Mouse (Mus musculus) liver, embryonic 14.5 days (tissue): Measurements from ENCODE around the gene Iqschfp. TPM values are rescaled to one million over a fixed set of nuclear protein-coding genes. Genes with fewer than 3 reads are reported as not detected.

Experiments used
- ATAC-seq: fragments of 200-750 bp; cut with Nextera tagmentation; 2 replicates; pipeline ENCODE4 v1.8.0; 2017; ENCODE audit warnings: moderate number of reproducible peaks, mild to moderate bottlenecking, moderate library complexity; ENCODE audit not compliant: insufficient read depth
- DNase-seq, 3 experiments: peaks; one replicate each; pipeline ENCODE4 v3.0.0-alpha.2; 2012 to 2013; ENCODE audit warnings: low read depth in 3 of 3, low spot score in 3 of 3
- H3K27ac ChIP-seq: fragments of 300-500 bp; sonication (generic); 2 replicates; pipeline ENCODE4 v1.5.1; 2014; ENCODE audit warnings: moderate library complexity, mild to moderate bottlenecking, control low read depth, inconsistent platforms
- H3K27me3 ChIP-seq: fragments of 300-500 bp; sonication (generic); 2 replicates; pipeline ENCODE4 v1.6.1; 2014; ENCODE audit warnings: mild to moderate bottlenecking, low read length, moderate library complexity; ENCODE audit not compliant: control insufficient read depth, insufficient read depth
- H3K36me3 ChIP-seq: fragments of 300-500 bp; sonication (generic); replicated peaks from 2 replicates; pipeline ENCODE4 v1.6.1; 2014; ENCODE audit warnings: low read depth; ENCODE audit not compliant: control insufficient read depth, insufficient read depth
- H3K4me1 ChIP-seq, 2 experiments: fragments of 200-500 bp in 1 of 2; fragments of 300-500 bp in 1 of 2; sonication (generic) in 1 of 2; replicated peaks; 2 replicates each; pipeline ENCODE4 v1.6.1; 2012 to 2014; ENCODE audit warnings: antibody characterized with exemption in 1 of 2, inconsistent platforms in 1 of 2, low read length in 1 of 2; ENCODE audit not compliant: control insufficient read depth in 2 of 2, insufficient read depth in 2 of 2
- H3K4me2 ChIP-seq: fragments of 300-500 bp; sonication (generic); 2 replicates; pipeline ENCODE4 v1.6.1; 2014; ENCODE audit warnings: low read depth, mild to moderate bottlenecking, control low read depth, moderate library complexity
- H3K4me3 ChIP-seq, 2 experiments: fragments of 200-500 bp in 1 of 2; fragments of 300-500 bp in 1 of 2; sonication (generic) in 1 of 2; 2 replicates each; pipeline ENCODE4 v1.5.1; 2012 to 2014; ENCODE audit warnings: low read depth in 2 of 2, low read length in 2 of 2, mild to moderate bottlenecking in 2 of 2, control low read depth in 1 of 2, inconsistent platforms in 1 of 2, moderate library complexity in 1 of 2; ENCODE audit not compliant: insufficient read depth in 1 of 2
- H3K9ac ChIP-seq: fragments of 300-500 bp; sonication (generic); replicated peaks from 2 replicates; pipeline ENCODE4 v1.6.1; 2014; ENCODE audit warnings: mild to moderate bottlenecking, control low read depth, moderate library complexity
- H3K9me3 ChIP-seq: fragments of 300-500 bp; sonication (generic); 2 replicates; pipeline ENCODE4 v1.6.1; 2016; ENCODE audit warnings: low read length, mixed read lengths; ENCODE audit not compliant: control insufficient read depth
- CTCF ChIP-seq: IDR thresholded peaks from 2 replicates; pipeline ENCODE4 v1.5.1; 2016; ENCODE audit warnings: antibody characterized with exemption, low read depth, control low read depth
- EP300 ChIP-seq: IDR thresholded peaks from 2 replicates; pipeline ENCODE4 v1.6.1; 2016; ENCODE audit warnings: antibody characterized with exemption, low read depth
- WGBS: fragments of 180-500 bp; shearing (Covaris S2); extraction: QIAGEN DNeasy Blood & Tissue Kit; methylation state at CpG from one replicate; pipeline ENCODE4 v1.1.7; 2014; ENCODE audit not compliant: insufficient replicate concordance; 5-methylcytosine and 5-hydroxymethylcytosine counted together
- polyA plus RNA-seq, 2 experiments: library from polyadenylated mRNA; depleted of rRNA in 1 of 2; stranded (reverse) in 1 of 2; unstranded in 1 of 2; fragments of >200 nt; fragmentation: Nextera tagmentation in 1 of 2; extraction: Ambion mirVana in 1 of 2; gene quantifications; 2 replicates each; pipeline versions ENCODE4 v1.2.1 to v1.2.3; 2012 to 2014

Iqschfp gene
- polyA plus RNA-seq, 2 experiments = not detected

DNA sequence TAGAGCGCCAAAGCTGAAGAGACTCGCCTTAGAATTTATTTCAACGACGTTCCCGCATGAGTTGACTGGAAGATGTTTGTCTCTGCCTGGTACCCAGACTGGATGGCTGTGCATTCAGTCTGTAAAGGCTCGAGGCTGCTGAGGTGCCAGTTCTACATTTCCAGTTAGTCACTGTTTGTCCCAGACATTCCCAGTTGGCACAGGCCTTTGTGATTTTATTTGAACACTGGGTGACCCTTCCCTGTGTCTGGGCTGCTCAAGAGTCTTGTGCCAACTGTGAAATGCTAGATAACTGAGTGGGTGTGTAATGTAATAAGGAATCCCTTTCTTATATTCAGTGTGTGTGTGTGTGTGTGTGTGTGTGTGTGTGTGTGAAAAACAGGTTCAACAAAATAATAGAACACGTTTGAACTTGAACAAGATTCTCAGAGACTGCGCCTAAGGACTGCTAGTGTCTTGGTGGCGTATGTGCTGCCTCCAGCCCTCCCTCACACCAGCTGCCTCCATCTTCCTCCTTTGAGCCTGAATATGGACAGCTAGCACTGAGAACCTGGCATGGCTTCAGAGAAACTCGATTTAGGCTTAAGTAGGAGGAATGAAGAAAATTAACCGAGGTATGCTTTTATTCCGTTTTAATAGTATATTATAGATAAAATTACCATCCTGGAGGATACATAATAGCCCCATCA, 624.5 kb downstream of the Iqschfp start:
- Histone ChIP-seq H3K4me3 (no peak overlapping the region), H3K27ac (no peak overlapping the region), H3K27me3 (no peaks in the 10 kb centered on the region), H3K4me2 (no peak overlapping the region), H3K9me3 (no peaks in the 10 kb centered on the region), H3K4me1 (peaks cover 0 to 3% of the 10 kb centered on the region in 2 experiments; a peak in 2 of 4 replicates), H3K36me3 (no peaks in the 10 kb centered on the region), H3K9ac (no peak overlapping the region)
- ATAC-seq = no peak
- no peak for DNase-seq
- TF ChIP-seq CTCF = no peak
- no peak for TF ChIP-seq EP300
- WGBS = 78% methylated on average over 12 of the region's 12 CpGs

DNA sequence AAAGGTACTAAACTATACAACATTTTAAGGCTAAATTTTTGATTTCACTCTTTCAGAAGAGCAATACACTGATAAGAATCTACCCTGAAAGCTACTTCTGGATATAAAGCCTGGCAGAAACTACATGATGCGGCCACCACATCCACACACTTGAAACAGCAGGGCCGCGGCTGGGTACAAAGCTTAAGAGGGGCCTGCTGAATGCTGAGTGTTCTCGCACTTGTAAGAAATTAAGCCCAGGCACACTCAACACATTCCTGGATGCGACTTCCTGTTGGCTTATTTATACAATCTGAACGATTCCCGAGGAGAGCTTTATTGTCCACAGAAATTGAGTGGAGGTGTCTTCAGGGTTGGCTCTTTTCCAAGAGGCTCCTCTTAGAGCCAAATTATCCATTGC, 625.2 kb downstream of the Iqschfp start:
- 67% methylated on average over 7 of the region's 7 CpGs for WGBS
- no peaks in the 10 kb centered on the region for H3K9me3 ChIP-seq
- no peak for DNase-seq

DNA sequence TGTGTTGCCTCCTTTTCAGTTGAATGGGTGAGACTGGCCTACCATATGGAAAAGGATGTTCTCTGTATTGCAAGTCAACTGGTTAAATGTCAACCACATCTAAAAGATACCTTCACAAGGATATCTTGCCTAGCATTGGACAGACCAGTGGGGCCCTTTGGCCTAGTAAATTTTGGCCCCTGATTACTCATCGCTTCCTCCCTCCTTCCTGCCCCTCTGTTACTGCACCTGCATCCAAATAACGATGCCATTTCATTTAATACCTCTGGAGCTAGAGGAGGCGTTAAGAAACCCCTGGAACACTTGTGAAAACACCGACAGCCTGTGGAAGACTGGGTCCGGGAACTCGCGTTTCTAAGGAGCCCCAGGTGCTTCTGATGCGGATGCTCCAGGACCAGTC, 626.0 kb downstream of the Iqschfp start:
- DNase-seq (no peak), ATAC-seq (no peak)
- WGBS = 87% methylated on average over 8 of the region's 8 CpGs
- Histone ChIP-seq H3K4me3 (no peak overlapping the region), H3K4me1 (no peaks in the 10 kb centered on the region), H3K27me3 (no peaks in the 10 kb centered on the region), H3K27ac (no peak overlapping the region), H3K36me3 (no peaks in the 10 kb centered on the region), H3K4me2 (no peak overlapping the region), H3K9ac (no peak overlapping the region), H3K9me3 (no peaks in the 10 kb centered on the region)
- TF ChIP-seq CTCF (no peak), EP300 (no peak)

More for the DNA sequence above, 625.2 kb downstream of the Iqschfp start:
- Histone ChIP-seq H3K4me2 (no peak overlapping the region), H3K4me3 (no peak overlapping the region), H3K4me1 (no peaks in the 10 kb centered on the region), H3K36me3 (no peaks in the 10 kb centered on the region), H3K9ac (no peak overlapping the region), H3K27me3 (no peaks in the 10 kb centered on the region), H3K27ac (no peak overlapping the region)
- no peak for TF ChIP-seq EP300
- no peak for TF ChIP-seq CTCF
- ATAC-seq = no peak

DNA sequence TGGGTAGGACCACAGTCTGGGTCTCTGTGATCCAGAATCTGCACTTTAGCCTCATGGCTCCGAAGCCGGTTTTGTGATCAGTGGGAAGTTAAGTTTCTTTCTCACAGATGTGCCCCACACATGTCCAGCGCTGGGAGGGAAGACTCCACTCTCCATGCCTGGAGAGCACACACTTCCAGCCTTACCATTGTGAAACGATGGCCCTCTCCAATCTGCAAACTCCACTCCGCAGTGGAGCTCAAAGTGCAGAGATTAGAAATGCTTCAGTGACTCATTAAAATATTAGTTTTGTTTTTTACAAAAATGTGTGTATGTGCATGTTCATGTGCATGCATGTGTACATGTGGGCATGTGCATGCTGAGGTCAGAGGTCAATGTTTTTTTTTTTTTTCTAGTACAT, 626.6 kb downstream of the Iqschfp start:
- Histone ChIP-seq H3K27me3 (no peaks in the 10 kb centered on the region), H3K9me3 (no peaks in the 10 kb centered on the region), H3K27ac (no peak overlapping the region), H3K4me2 (no peak overlapping the region), H3K36me3 (no peaks in the 10 kb centered on the region), H3K4me3 (no peak overlapping the region), H3K9ac (no peak overlapping the region), H3K4me1 (no peaks in the 10 kb centered on the region)
- TF ChIP-seq EP300 = no peak
- TF ChIP-seq CTCF = no peak
- WGBS = 82% methylated on average over 5 of the region's 5 CpGs
- DNase-seq = no peak
- ATAC-seq = no peak

DNA sequence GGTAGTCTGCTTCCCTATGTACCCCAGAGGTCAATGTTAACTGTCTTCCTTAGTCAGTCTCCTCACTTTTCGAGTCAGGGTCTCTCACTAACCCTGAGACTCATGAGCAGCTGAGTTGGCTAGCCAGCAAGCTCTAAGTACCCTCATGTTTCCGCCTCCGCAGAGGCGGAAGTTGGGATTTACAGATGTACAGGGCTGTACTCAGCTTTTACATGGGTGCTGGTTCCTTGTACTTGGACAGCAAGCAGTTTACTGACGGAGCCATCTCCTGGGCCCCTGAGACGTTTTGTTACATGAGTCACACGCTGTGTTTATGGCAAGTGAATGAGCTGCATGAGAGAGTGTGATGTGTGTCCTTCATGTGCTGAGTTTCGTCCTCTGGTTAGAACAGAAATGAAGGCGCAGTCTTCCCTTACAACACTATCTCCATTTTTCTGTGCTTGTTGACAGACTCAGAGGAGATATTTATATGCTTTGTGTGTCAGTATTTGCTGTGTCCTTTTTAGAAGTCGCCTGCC, 633.4 kb downstream of the Iqschfp start:
- Histone ChIP-seq H3K4me2 (no peak overlapping the region), H3K27ac (no peak overlapping the region), H3K36me3 (no peaks in the 10 kb centered on the region), H3K9ac (no peak overlapping the region), H3K27me3 (no peaks in the 10 kb centered on the region), H3K9me3 (no peaks in the 10 kb centered on the region), H3K4me3 (no peak overlapping the region), H3K4me1 (no peaks in the 10 kb centered on the region)
- 75% methylated on average over 10 of the region's 10 CpGs for WGBS
- ATAC-seq (no peak), DNase-seq (no peak)
- TF ChIP-seq CTCF = no peak
- TF ChIP-seq EP300 = no peak
